Mouse (Mus musculus) embryonic stem cell, embryonic (primary cell): ENCODE data around the gene Nkiras2.

Source experiments
- CTCF ChIA-PET, 4 experiments: fragments of 300-600 bp in 2 of 4; fragments of 350-600 bp in 2 of 4; sonication (Branson Sonifier 250); formaldehyde crosslinking; loops; one replicate each; lab custom pipeline; 2022; ENCODE audit warnings: inconsistent platforms in 2 of 4; lab: Charles Lee
- POLR2A ChIA-PET, 4 experiments: fragments of 300-600 bp in 2 of 4; fragments of 350-600 bp in 2 of 4; sonication (Branson Sonifier 250); formaldehyde crosslinking; loops; one replicate each; lab custom pipeline; 2022; ENCODE audit warnings: antibody characterized with exemption in 4 of 4, inconsistent platforms in 1 of 4; lab: Charles Lee

Nkiras2 gene

DNA sequence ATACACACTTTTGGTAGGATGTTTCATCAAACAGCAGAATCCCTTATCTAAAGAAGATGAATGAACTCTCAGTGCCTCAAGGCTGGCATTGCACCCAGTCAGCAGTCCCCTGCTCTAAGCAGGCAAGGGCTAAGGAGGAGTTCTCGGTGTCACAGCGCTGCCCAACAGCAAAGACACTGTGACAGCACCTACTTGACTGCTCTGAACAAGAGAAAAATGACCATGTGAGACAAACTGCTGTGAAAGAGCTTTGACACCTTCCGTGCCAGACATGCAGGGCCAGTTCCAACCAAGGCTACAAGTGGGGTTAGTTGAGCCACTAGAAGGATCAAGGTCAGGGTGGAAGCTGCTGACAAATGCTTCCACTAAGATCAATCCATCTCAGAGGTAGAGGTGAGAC, 33.9 kb upstream of the Nkiras2 start:
- ChIA-PET POLR2A (interaction anchor here in 2 of 4 experiments (0.6 to 5.4 kb wide), 5 partner anchors 8 to 202 kb away, joined by 3 to 49 read pairs (median 6); partner anchors contain the start of gene Acly (in 1 of the 2)), CTCF (interaction anchor here in 1 of 4 experiments (0.6 kb wide), 1 partner anchor 20 kb away, joined by 4 read pairs; no protein-coding TSS in a partner anchor)

DNA sequence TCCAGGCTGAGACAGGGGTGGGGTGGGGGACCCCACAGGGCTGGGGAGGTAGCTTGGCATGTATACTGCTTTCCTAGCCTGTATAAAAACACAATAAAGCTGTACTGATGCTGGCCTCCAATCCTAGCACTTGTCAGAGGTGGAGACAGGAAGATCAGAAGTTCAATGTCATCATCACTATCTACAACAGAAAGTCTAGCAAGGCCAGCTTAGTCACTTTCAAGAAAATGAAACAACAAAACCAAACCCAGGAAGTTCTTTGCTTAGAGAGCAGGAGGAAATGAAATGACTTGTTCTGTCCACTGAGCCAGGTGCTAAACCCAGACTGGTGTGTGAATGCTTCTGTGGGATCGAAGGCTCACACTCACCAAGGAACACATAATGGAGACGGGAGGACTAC, 30.6 kb upstream of the Nkiras2 start:
- CTCF ChIA-PET, result interaction anchor here in 1 of 4 experiments (0.5 kb wide), 1 partner anchor 175 kb away, joined by 3 read pairs; no protein-coding TSS in a partner anchor
- POLR2A ChIA-PET, result interaction anchor here in 2 of 4 experiments (0.6 to 7.2 kb wide), 3 partner anchors 12 to 23 kb away, joined by 3 to 34 read pairs (median 5); no protein-coding TSS in a partner anchor

DNA sequence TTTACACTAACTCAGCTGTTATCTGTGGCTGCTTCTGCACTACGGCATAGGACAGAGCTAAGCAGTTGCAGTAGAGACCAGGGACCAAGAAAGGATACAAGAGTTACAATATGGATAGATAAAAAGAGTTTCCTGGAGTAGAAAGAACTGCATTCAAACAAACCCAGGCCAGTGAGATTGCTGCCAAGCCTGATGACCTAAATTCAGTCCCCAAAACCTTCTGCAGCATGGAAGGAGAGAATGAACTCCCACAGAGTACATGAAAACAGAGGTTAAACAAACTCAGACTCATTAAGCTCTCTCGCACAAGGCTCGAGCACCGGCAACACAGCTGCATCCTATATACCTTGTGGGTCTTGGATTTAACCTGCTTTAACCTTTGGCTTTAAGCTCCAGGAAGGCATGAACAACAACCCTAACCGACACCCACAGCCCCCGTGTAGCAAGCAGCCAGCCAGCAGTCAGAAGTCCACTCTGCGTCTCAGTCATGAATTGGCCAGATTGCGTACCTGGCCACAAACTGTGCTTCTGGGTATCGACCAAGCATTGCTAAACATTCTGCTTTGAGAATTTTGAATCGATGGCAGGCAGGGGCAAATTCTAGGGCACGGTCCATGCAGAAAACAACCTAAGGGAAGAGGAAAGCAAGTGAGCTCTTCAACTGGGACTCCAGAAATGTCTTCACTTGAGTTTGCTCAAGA, 26.5 kb upstream of the Nkiras2 start:
- CTCF ChIA-PET, result interaction anchor here in 2 of 4 experiments (0.6 to 0.9 kb wide), 3 partner anchors 12 to 54 kb away, joined by 3 to 6 read pairs (median 3); no protein-coding TSS in a partner anchor
- POLR2A ChIA-PET, result interaction anchor here (0.6 to 8.3 kb wide), 15 partner anchors 9 to 65 kb away, joined by 3 to 107 read pairs (median 3); partner anchors contain the start of genes Acly (in 1 of the 4), Dnajc7 (in 1 of the 4) and Nkiras2 (in 1 of the 4)

DNA sequence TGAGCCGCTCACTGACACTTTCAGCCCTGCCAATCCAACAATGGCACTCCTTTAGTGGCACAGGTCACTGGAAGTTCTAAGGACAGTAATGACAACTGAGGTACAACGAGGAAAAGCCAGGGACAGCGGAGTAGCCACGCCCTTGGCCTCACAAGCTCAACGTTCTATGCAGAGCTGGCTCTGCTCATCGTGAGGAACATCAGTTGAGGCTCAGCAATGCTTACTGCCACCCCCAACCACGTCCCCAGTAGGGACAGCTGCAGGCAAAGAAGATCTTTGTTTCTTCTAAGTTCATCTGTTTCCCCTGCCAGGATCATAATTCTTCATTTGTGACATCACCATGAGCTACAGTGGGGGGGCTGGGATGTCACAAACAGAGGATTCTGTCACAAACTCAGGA, 24.4 kb upstream of the Nkiras2 start:
- CTCF ChIA-PET, result interaction anchor here in 2 of 4 experiments (0.5 to 1.0 kb wide), 3 partner anchors 39 to 197 kb away, joined by 4 to 6 read pairs (median 5); partner anchors contain the start of genes Jup (in 1 of the 2) and Kat2a (in 1 of the 2)
- POLR2A ChIA-PET, result interaction anchor here (0.6 to 8.3 kb wide), 15 partner anchors 9 to 212 kb away, joined by 3 to 107 read pairs (median 4); partner anchors contain the start of genes Acly (in 2 of the 4) and Nkiras2 (in 1 of the 4)

DNA sequence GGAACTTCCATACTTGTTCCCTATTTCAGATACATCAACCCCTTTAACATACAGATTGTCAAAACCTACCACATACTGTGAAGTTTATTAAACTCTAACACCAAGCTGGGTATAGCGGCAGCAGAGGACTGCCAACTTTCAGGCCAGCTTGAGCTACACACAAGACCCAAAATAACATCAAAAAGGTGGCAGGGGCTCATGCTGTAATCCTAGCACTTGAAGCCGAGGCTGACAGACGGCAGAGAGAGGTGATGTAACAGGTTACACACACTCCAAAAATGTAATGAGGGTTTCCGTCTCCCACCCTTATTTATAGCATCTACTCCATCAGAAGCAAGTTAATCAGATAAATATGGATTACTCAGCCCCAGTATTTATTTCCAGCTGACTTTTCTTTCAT, 23.5 kb upstream of the Nkiras2 start:
- ChIA-PET CTCF (no interaction called here), POLR2A (interaction anchor here in 3 of 4 experiments (0.5 to 8.3 kb wide), 11 partner anchors 9 to 126 kb away, joined by 3 to 107 read pairs (median 5); partner anchors contain the start of genes Acly (in 1 of the 3) and Nkiras2 (in 1 of the 3))

DNA sequence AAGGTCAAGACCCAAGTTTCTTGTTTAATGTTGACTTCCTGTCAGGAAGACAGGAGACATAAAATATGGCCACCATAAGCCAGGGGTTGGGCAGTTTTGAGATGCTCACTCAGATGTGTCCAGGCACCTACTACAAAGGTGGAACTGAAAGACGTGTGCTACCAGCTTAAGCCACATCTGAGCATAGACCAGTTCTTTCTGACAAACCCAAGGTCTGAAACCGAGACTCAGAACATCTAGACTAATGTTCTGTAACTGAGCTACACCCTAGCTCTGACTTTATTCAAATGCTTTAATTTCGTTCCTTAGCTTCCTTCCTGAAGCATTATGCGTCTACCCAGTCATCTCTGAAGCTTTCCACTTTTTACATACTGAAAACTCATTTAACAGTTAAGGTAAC, 21.0 kb upstream of the Nkiras2 start:
- ChIA-PET POLR2A (interaction anchor here in 2 of 4 experiments (0.6 to 8.3 kb wide), 6 partner anchors 10 to 278 kb away, joined by 3 to 107 read pairs (median 4); partner anchors contain the start of genes Acly (in 1 of the 2), Dnajc7 (in 1 of the 2), Eif1 (in 1 of the 2) and Jup (in 1 of the 2)), CTCF (no interaction called here)

DNA sequence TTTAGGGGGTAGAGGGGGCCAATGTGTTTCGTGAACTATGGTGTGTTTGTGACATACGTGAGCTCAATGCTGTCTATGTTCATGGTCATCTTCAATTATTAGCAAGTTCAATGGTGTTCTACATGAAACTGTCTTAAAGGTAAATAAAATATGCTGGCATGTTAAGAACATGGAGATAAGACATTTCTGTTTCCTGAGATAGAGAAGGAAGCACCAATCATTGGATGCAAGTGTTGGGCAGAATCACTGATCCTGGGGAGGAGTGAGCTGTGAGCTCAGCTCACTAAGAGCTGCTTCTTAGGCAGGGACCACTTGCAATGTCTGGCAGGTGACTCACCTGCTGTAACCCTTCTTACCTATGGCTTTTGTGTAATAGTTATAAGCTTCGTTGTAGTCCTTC, 17.7 kb upstream of the Nkiras2 start:
- ChIA-PET CTCF (interaction anchor here in 1 of 4 experiments (0.5 to 2.5 kb wide), 2 partner anchors 26 to 436 kb away, joined by 4 to 5 read pairs; no protein-coding TSS in a partner anchor), POLR2A (interaction anchor here in 3 of 4 experiments (0.6 to 4.1 kb wide), 19 partner anchors 9 to 185 kb away, joined by 3 to 34 read pairs (median 4); partner anchors contain the start of genes Acly (in 1 of the 3), Dhx58 (in 1 of the 3), Nkiras2 (in 1 of the 3) and Ttc25 (in 1 of the 3))

DNA sequence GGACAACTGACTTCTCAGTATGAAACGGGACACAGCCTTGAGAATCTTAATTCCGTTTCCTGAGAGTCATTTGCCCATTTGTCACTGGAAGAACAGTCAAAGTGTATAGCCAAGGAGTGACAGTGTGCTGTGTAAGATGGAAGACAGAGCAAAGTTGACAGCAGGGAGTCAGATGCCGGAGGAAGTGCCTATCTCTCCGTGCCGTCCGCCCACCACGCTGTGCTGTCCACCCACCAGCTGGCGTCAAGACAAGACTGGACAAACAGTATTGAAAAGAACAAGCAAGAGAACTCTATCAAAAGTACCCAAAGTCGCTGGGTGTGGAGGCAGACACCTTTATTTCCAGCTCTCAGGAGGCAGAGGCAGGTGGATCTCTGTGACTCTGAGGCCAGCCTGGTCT, 15.9 kb upstream of the Nkiras2 start:
- ChIA-PET POLR2A (interaction anchor here in 3 of 4 experiments (1.1 to 10.7 kb wide), 10 partner anchors 9 to 173 kb away, joined by 3 to 107 read pairs (median 9); partner anchors contain the start of genes Dnajc7 (in 1 of the 3) and Nkiras2 (in 1 of the 3)), CTCF (interaction anchor here in 2 of 4 experiments (1.8 to 2.5 kb wide), 2 partner anchors 24 kb away, joined by 5 to 6 read pairs; no protein-coding TSS in a partner anchor)

DNA sequence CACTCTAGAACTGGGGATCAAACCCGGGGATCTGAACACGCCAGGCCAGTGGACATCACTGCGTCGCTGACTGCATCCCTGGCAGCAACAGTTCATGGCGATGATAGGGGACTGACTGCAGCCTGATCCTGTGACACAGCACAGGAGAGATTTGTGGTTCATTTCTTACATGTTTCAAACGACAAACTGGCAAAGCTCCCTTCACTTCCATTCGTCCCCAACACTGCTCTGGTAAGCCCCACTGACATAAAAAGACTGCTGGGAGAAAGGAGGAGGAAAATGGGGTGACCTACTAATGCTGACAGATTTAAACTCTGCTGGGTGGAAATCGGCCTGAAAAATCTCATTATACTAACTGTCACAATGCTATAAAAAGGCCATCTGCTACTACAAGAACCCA, 15.2 kb upstream of the Nkiras2 start:
- ChIA-PET CTCF (interaction anchor here in 2 of 4 experiments (0.7 to 1.8 kb wide), 3 partner anchors 16 to 23 kb away, joined by 3 to 6 read pairs (median 3); partner anchors contain the start of gene Dnajc7 (in 1 of the 2)), POLR2A (interaction anchor here in 3 of 4 experiments (1.1 to 10.7 kb wide), 12 partner anchors 9 to 174 kb away, joined by 3 to 107 read pairs (median 6); partner anchors contain the start of genes Dnajc7 (in 2 of the 3), Nkiras2 (in 2 of the 3) and Rab5c (in 1 of the 3))

DNA sequence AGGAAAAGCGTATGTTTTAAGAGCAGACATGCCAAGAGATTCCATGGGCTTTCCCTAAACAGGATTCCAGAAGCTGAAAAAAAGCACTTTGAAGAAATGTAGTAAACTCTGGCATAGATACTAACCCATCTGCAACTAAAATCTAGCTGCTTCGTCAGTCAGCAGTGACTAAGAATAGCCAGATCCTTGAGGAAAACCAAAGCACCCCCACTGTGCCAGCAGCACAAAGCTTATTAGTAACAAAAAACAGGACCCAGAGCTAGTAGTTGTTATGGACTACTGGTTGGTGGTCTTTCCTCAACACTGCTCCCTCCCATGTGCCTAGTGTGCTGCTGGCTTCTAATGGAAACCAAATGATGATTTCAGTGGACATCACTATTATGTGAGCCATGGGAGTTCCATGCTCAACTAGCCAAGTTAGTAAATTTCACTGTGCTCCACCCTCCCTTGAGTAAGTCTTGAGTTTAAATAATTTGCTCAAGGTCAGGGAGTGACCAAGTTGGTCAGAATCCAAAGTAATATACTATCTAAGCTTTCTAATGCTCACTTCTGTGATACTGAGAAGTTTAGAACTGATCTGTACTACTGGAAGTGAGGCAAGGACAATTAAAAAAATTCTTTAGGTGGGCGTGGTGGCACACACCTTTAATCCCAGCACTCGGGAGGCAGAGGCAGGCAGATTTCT, 14.6 kb upstream of the Nkiras2 start:
- ChIA-PET POLR2A (interaction anchor here (0.6 to 10.7 kb wide), 23 partner anchors 9 to 655 kb away, joined by 3 to 107 read pairs (median 5); partner anchors contain the start of genes Dnajc7 (in 3 of the 4), Nkiras2 (in 3 of the 4), Acly (in 2 of the 4) and Rab5c (in 1 of the 4)), CTCF (interaction anchor here (0.7 to 1.8 kb wide), 9 partner anchors 12 to 623 kb away, joined by 3 to 7 read pairs (median 4); partner anchors contain the start of gene Dnajc7 (in 1 of the 4))

DNA sequence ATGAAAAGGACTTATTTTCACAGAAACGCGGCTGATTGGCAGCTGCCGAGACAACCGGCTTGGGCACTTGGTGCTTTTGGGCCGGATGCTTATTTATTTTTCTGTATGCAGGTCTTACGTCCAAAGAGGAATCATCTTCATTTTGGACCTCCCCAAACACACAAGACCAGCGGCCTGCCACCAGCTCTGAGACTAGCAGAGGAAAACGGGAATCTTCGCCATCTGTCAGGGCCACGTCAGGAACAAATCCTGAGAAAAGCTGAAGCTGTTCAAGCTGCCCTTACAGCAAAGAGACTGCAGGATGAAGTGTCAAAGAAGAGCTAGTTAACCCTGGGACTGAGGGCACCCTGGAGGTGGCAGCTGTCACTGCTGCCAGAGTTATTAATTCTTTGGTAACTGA, 13.6 kb upstream of the Nkiras2 start:
- POLR2A ChIA-PET, result interaction anchor here (0.5 to 10.7 kb wide), 23 partner anchors 8 to 133 kb away, joined by 3 to 107 read pairs (median 4); partner anchors contain the start of genes Acly (in 3 of the 4), Dnajc7 (in 3 of the 4), Nkiras2 (in 3 of the 4) and Rab5c (in 1 of the 4)
- CTCF ChIA-PET, result interaction anchor here in 3 of 4 experiments (0.6 to 1.7 kb wide), 6 partner anchors 14 to 89 kb away, joined by 3 to 5 read pairs (median 4); partner anchors contain the start of gene Dnajc7 (in 2 of the 3)

DNA sequence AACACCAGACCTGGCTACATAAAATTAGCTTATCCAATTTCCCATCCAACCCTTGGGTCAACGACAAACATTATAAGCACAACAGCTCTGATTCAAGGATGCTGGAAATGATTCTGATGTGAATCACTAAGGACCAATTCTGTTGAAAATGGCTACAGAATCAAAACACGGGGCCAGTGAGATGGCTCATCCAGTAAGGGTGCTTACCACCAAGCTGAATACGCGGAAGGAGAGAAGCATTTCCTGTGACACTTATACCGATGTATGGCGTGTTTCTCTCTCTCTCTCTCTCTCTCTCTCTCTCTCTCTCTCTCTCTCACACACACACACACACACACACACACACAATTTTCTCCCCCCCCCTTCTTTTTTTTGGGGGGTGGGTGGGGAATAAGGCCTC, 11.9 kb upstream of the Nkiras2 start:
- CTCF ChIA-PET, result interaction anchor here in 3 of 4 experiments (0.6 kb wide), 5 partner anchors 12 to 450 kb away, joined by 3 to 7 read pairs (median 3); partner anchors contain the start of genes Klhl11 (in 1 of the 3), Nkiras2 (in 1 of the 3) and Stat3 (in 1 of the 3)
- POLR2A ChIA-PET, result interaction anchor here (0.6 to 10.7 kb wide), 20 partner anchors 8 to 224 kb away, joined by 3 to 107 read pairs (median 3); partner anchors contain the start of genes Dnajc7 (in 2 of the 4), Nkiras2 (in 2 of the 4), Acly (in 1 of the 4) and Dhx58 (in 1 of the 4)

DNA sequence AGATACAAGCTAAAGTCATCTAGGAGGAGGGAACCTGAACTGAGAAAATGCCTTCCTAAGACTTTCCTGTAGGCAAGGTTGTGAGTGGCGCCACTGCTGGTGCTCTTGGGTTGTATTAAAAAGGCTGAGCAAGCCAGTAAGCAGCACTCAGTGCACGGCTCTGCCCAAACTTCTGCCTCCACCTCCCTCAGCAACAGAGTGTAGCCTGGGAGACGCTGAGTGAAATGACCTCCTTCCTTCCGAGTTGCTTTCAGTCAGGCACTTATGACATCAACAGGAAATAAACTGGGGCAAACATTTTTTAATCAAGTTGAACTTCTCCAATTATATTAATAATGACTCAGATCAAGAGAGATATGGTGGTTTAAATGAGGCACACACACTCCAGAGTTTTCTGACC, 10.2 kb upstream of the Nkiras2 start:
- POLR2A ChIA-PET, result interaction anchor here in 3 of 4 experiments (1.0 to 10.7 kb wide), 11 partner anchors 9 to 98 kb away, joined by 3 to 107 read pairs (median 4); partner anchors contain the start of genes Dnajc7 (in 2 of the 3), Nkiras2 (in 2 of the 3), Acly (in 1 of the 3) and Cnp (in 1 of the 3)
- CTCF ChIA-PET, result interaction anchor here in 1 of 4 experiments (0.8 kb wide), 1 partner anchor 37 kb away, joined by 3 read pairs; no protein-coding TSS in a partner anchor

DNA sequence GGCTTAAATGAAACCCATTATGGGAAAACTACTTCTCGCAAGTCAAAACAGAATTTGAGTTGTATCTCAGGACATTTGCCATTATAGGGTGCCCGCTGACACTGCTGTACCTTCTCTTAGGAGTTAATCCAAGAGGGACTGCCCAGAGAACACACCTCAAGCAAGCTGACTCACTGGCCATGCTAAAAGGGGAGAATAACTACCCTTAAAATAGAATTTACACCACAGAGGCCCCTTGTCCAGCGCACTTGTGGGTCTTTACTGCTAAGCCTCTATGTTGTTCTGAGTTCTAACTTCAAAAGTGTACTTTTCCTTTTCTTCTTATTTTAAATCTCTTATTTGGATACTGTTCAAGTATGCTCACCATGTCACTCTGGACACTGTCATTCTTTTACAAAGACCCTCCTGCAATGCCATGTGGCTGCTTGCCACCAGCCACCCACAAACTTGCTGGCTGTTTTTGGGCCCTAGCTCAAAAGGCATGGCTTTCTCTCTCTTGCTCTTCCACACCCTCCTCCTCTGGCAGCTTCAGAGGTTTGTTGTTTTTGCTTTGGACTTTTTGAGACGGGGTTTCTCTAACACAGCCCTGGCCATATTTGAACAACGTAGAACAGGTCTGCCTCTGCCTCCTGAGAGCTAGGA, 9.6 kb upstream of the Nkiras2 start:
- CTCF ChIA-PET, result interaction anchor here in 1 of 4 experiments (1.2 kb wide), 1 partner anchor 13 kb away, joined by 3 read pairs; no protein-coding TSS in a partner anchor
- POLR2A ChIA-PET, result interaction anchor here in 2 of 4 experiments (0.6 to 10.7 kb wide), 13 partner anchors 8 to 89 kb away, joined by 3 to 107 read pairs (median 6); partner anchors contain the start of genes Dnajc7 (in 2 of the 2), Nkiras2 (in 2 of the 2), Acly (in 1 of the 2) and Cnp (in 1 of the 2)

DNA sequence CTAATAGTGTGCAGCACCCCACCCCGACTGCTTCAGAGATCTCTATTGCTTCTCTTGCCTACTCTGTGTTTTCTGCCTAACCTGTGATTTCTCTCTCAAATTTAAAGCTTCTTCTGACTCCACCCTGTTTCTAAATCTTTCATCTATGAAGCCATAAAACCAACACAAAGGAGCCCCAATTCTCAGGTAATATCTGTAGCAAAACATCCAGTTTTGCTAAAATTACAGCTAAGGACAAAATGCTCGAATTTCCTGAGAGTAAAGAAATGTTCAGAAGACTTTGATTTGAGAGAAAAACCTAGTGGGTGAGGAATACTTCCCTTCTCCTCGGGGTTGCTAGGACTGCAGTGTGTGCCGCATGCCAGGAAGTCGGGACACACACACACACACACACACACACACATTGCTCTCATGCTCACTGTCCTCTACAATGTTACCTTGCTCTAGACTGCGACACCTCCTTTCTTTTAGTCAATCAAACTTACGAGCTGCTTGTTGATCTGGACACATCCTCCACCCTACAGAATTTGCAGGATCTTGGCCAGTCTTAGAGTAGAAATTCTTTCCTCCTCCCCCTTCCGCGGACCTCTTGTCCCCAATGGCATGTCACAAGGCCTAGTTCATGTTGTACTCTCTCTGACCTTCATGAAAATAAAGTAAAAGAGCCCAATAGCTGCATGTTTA, 8.9 kb upstream of the Nkiras2 start:
- ChIA-PET CTCF (interaction anchor here in 3 of 4 experiments (0.5 to 1.2 kb wide), 3 partner anchors 8 to 12 kb away, joined by 3 to 6 read pairs (median 3); partner anchors contain the start of genes Dnajc7 (in 1 of the 3) and Nkiras2 (in 1 of the 3)), POLR2A (interaction anchor here in 2 of 4 experiments (0.6 to 10.7 kb wide), 13 partner anchors 7 to 125 kb away, joined by 3 to 107 read pairs (median 6); partner anchors contain the start of genes Dnajc7 (in 2 of the 2), Nkiras2 (in 2 of the 2), Acly (in 1 of the 2) and Cnp (in 1 of the 2))
